Mouse (Mus musculus): Measurements from ENCODE around the gene Cracr2b.

DNA sequence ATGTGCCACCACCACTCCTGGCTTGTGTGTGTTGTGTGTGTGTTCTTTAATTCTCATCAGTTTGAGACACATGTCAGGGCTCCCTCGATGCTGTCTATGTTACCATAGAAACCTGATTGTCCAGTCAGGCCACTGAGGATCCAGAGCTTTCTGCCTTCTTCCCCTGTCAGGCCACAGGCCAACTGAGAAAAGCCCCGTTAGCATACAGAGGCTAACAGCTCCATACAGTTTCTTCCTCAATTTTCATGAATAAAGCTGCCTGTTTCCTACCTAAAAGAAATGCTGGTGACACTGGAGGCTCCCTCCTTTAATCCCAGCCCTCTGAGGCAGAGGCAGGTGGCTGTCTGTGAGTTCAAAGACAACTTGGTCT, 24.4 kb upstream of the Cracr2b start:
- TF ChIP-seq GATA1 (IDR thresholded peaks at IDR 0.05; ENCODE audit: low read length) (no peak), TAL1 (IDR thresholded peaks at IDR 0.05; ENCODE audit: low read length) (no peak)

Measured in erythroblast, embryonic 14.5 days (primary cell).